Comparison of ENCODE assay signal across 12 mouse cellular contexts in genomic region chr3:38360974-38361373, GRCm38 (mm10).
A peak's percentile ranks its signal among the peaks of the same experiment; 100 is the strongest.
DNase-seq lines count a peak whose midpoint lies in the region; ATAC-seq and TF ChIP-seq lines count a peak whose summit lies in the region.
"Had no signal": no experiment of that assay in that cellular context is flagged by ENCODE, and none has a peak within 500 bp of the region (broad histone marks: within the 10 kb centered on the region; RNA-seq: fewer than 3 reads in every experiment).

No protein-coding gene starts in this region.

- 48% methylated on average over 5 of the region's 5 CpGs for WGBS in heart, adult 2 months
- WGBS in kidney, embryonic 16.5 days: 52% methylated on average over 5 of the region's 5 CpGs
- 49% methylated on average over 5 of the region's 5 CpGs for WGBS in stomach, embryonic 14.5 days
- WGBS in stomach, postnatal 0 days: 62% methylated on average over 5 of the region's 5 CpGs

- peak overlapping the region; percentile 31; the same call in 1 of the 2 replicates for H3K9ac ChIP-seq in heart, adult 2 months (ENCODE audit: low read depth, low read length)
- H3K9ac ChIP-seq in kidney, embryonic 16.5 days (replicated peaks; ENCODE audit: low read length): no peak overlapping the region
- H3K9ac ChIP-seq in stomach, embryonic 14.5 days (replicated peaks; ENCODE audit: low read depth, low read length): no peak overlapping the region
- no peak overlapping the region for H3K9ac ChIP-seq in stomach, postnatal 0 days (ENCODE audit: low read length)

- peaks cover 10% of the 10 kb centered on the region for H3K4me1 ChIP-seq in heart, adult 2 months (ENCODE audit: control insufficient read depth, insufficient read depth, low read length)
- H3K4me1 ChIP-seq in kidney, embryonic 16.5 days (ENCODE audit: insufficient read depth, low read length): peaks cover 19% of the 10 kb centered on the region
- peaks cover 13% of the 10 kb centered on the region; the same call in 1 of the 2 replicates for H3K4me1 ChIP-seq in stomach, embryonic 14.5 days (ENCODE audit: control insufficient read depth, insufficient read depth, low read length)
- H3K4me1 ChIP-seq in stomach, postnatal 0 days (replicated peaks; ENCODE audit: control insufficient read depth, insufficient read depth): 0 out of 2 replicates have a peak, but pooled peaks cover 4% of the 10 kb centered on the region

- ATAC-seq in kidney, embryonic 16.5 days (ENCODE audit: low FRiP score, low TSS enrichment): no peak
- ATAC-seq in stomach, embryonic 14.5 days (ENCODE audit: insufficient number of reproducible peaks, insufficient read depth, low FRiP score, low read depth): no peak
- no peak for ATAC-seq in stomach, postnatal 0 days (ENCODE audit: low FRiP score, low TSS enrichment)
- ATAC-seq: hindbrain, postnatal 0 days had no signal

- no peak overlapping the region for H3K4me3 ChIP-seq in heart, adult 2 months
- no peak overlapping the region for H3K4me3 ChIP-seq in kidney, embryonic 16.5 days (ENCODE audit: low read length)
- no peak overlapping the region for H3K4me3 ChIP-seq in stomach, embryonic 14.5 days (ENCODE audit: low read depth, low read length)
- H3K4me3 ChIP-seq in stomach, postnatal 0 days (ENCODE audit: low read depth, low read length): no peak overlapping the region

- peak overlapping the region; percentile 66 for H3K27ac ChIP-seq in heart, adult 2 months
- H3K27ac ChIP-seq in kidney, embryonic 16.5 days (ENCODE audit: low read length): peak overlapping the region; percentile 25; the same call in 1 of the 2 replicates
- H3K27ac ChIP-seq in stomach, embryonic 14.5 days (ENCODE audit: low read length): peak overlapping the region; percentile 44; the same call in 1 of the 2 replicates
- H3K27ac ChIP-seq in stomach, postnatal 0 days (replicated peaks): no peak overlapping the region
- H3K27ac ChIP-seq: hindbrain, postnatal 0 days had no signal

- peaks cover 6% of the 10 kb centered on the region; the same call in 1 of the 2 replicates for H3K36me3 ChIP-seq in heart, adult 2 months (ENCODE audit: control insufficient read depth, insufficient read depth, low read length)
- no peaks in the 10 kb centered on the region for H3K36me3 ChIP-seq in kidney, embryonic 16.5 days (ENCODE audit: insufficient read depth, low read length)
- no peaks in the 10 kb centered on the region for H3K36me3 ChIP-seq in stomach, embryonic 14.5 days (ENCODE audit: control insufficient read depth, insufficient read depth, low read length)
- H3K36me3 ChIP-seq in stomach, postnatal 0 days (ENCODE audit: control insufficient read depth, insufficient read depth, low read length): no peaks in the 10 kb centered on the region

- TF ChIP-seq CTCF in heart, adult 2 months (IDR thresholded peaks at IDR 0.05): no peak
- TF ChIP-seq CTCF in stomach, postnatal 0 days (IDR thresholded peaks at IDR 0.05; ENCODE audit: low read depth): no peak

- TF ChIP-seq EP300 in heart, adult 2 months (IDR thresholded peaks at IDR 0.05; ENCODE audit: insufficient read depth, low read depth, low read length): no peak
- TF ChIP-seq EP300 in stomach, postnatal 0 days (optimal IDR thresholded peaks at IDR 0.05): no peak

- DNase-seq in heart, adult 2 months: peak in 1 of 2 experiments; percentile 31
- DNase-seq in heart, adult 9 months (ENCODE audit: low spot score in 2 of 2): no peak
- no peak for DNase-seq in kidney, postnatal 10 days
- no peak for DNase-seq in stomach, postnatal 0 days (ENCODE audit: low spot score)
- DNase-seq in cerebellum, postnatal 14 days: no peak
- no peak for DNase-seq in adrenal gland, postnatal 14 days
- DNase-seq: adrenal gland, postnatal 25 days; spleen, adult 18-20 months; thymus, adult 2 months had no signal

- no peak for TF ChIP-seq POLR2A in heart, adult 2 months (IDR thresholded peaks at IDR 0.05; ENCODE audit: insufficient read depth, low read depth, low read length)

- H3K9me3 ChIP-seq in kidney, embryonic 16.5 days (ENCODE audit: low read length): no peaks in the 10 kb centered on the region; the same call in 1 of the 2 replicates
- no peaks in the 10 kb centered on the region for H3K9me3 ChIP-seq in stomach, embryonic 14.5 days (ENCODE audit: control insufficient read depth, low read depth, low read length)
- no peaks in the 10 kb centered on the region for H3K9me3 ChIP-seq in stomach, postnatal 0 days (ENCODE audit: control insufficient read depth, low read length)

- H3K79me2 ChIP-seq in heart, adult 2 months (replicated peaks; ENCODE audit: control insufficient read depth, insufficient read depth, low read length): no peaks in the 10 kb centered on the region

- no peaks in the 10 kb centered on the region for H3K27me3 ChIP-seq in heart, adult 2 months (ENCODE audit: control insufficient read depth, insufficient read depth, low read length)
- H3K27me3 ChIP-seq in kidney, embryonic 16.5 days (ENCODE audit: insufficient read depth, low read length): no peaks in the 10 kb centered on the region
- H3K27me3 ChIP-seq in stomach, embryonic 14.5 days (ENCODE audit: control insufficient read depth, insufficient read depth, low read length): no peaks in the 10 kb centered on the region
- no peaks in the 10 kb centered on the region for H3K27me3 ChIP-seq in stomach, postnatal 0 days (ENCODE audit: control insufficient read depth, insufficient read depth, low read length)

- H3K4me2 ChIP-seq in kidney, embryonic 16.5 days (replicated peaks; ENCODE audit: low read depth, low read length): no peak overlapping the region
- no peak overlapping the region for H3K4me2 ChIP-seq in stomach, embryonic 14.5 days (replicated peaks; ENCODE audit: low read depth, low read length)
- H3K4me2 ChIP-seq in stomach, postnatal 0 days (replicated peaks; ENCODE audit: low read depth): no peak overlapping the region

- intact Hi-C loops in heart, adult 2 months (cut with DNase I): loop anchor here (5.0 kb wide), 3 partner anchors 79 to 121 kb away; partner anchors contain the start of gene Ankrd50
